Mouse (Mus musculus) liver, postnatal 0 days (tissue): ENCODE measurements around the gene Gadl1.
"Not testable (repeated sequence)": the region's sequence is repeated elsewhere in the genome, so short reads cannot be mapped to it uniquely, and the experiment has no call there.

Experiments used
- CTCF ChIP-seq: sonication (generic); IDR thresholded peaks from 2 replicates; pipeline ENCODE4 v1.5.1; 2016; ENCODE audit warnings: antibody characterized with exemption, low read depth
- EP300 ChIP-seq: IDR thresholded peaks from 2 replicates; pipeline ENCODE4 v1.6.1; 2016; ENCODE audit warnings: antibody characterized with exemption, low read depth, mild to moderate bottlenecking

DNA sequence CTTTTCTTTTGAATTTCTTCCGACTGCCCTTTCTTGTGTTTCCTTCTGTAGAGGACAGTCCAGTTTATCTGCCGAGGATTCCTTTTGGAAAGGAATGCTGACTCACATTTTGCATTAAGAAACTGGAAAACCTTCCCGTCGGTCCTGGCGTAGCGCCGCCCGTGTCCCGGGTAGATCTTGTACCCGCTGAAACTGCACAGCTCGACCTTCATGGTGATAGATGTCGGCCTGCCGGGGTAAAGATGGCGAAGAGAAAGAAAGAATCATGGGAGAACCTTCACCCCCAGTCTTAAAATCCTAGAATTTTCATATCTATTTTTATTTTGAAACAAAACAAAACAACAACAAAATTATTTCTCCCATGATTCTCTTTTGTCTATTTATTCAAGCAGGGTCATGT lies 131.6 kb downstream of the Gadl1 start:
- TF ChIP-seq CTCF, EP300: not testable (repeated sequence)
